Mouse (Mus musculus) megakaryocyte, embryonic 14.5 days (primary cell): Measurements from ENCODE around the gene Arih2. TPM values are rescaled to one million over a fixed set of nuclear protein-coding genes. Genes with fewer than 3 reads are reported as not detected.

Experiments
- H3K27me3 ChIP-seq: replicated peaks from 2 replicates; pipeline ENCODE3; 2012; ENCODE audit warnings: inconsistent platforms
- H3K36me3 ChIP-seq: replicated peaks from 2 replicates; pipeline ENCODE3; 2012; ENCODE audit warnings: low read length, inconsistent platforms, mixed read lengths
- H3K4me1 ChIP-seq: 2 replicates; pipeline ENCODE4 v1.6.1; 2012; ENCODE audit warnings: inconsistent platforms
- H3K4me3 ChIP-seq: replicated peaks from 2 replicates; pipeline ENCODE3; 2012; ENCODE audit warnings: moderate library complexity, mild to moderate bottlenecking, inconsistent platforms
- H3K9me3 ChIP-seq: 2 replicates; pipeline ENCODE4 v1.6.1; 2012; ENCODE audit warnings: inconsistent platforms
- FLI1 ChIP-seq: IDR thresholded peaks from 2 replicates; pipeline ENCODE4 v1.6.1; 2012; ENCODE audit warnings: low read length, inconsistent platforms, mixed read lengths
- GATA1 ChIP-seq: IDR thresholded peaks from 3 replicates; pipeline ENCODE4 v1.6.1; 2012; ENCODE audit warnings: mixed read lengths, low read length, inconsistent platforms, borderline replicate concordance
- polyA plus RNA-seq: library from polyadenylated mRNA; stranded (reverse); fragments of >175 nt; gene quantifications from 2 replicates; pipeline ENCODE4 v1.2.3, GENCODE M21; 2012; ENCODE audit warnings: low replicate concordance; ENCODE audit not compliant: insufficient read depth

The Arih2 gene
- polyA plus RNA-seq, 1 experiment: 103 TPM

GRCm38 (mm10) chr9:108594354-108594753 is 54.8 kb downstream of the Arih2 start:
- H3K4me1 ChIP-seq: peaks cover 34% of the 10 kb centered on the region
- H3K36me3 ChIP-seq: peaks cover 4% of the 10 kb centered on the region
- TF ChIP-seq GATA1 (no peak), FLI1 (no peak)

GRCm38 (mm10) chr9:108591462-108591861 is 57.7 kb downstream of the Arih2 start:
- peaks cover 43% of the 10 kb centered on the region for H3K4me1 ChIP-seq
- TF ChIP-seq FLI1 (no peak), GATA1 (no peak)
- no peaks in the 10 kb centered on the region for H3K9me3 ChIP-seq
- no peaks in the 10 kb centered on the region for H3K27me3 ChIP-seq
- H3K36me3 ChIP-seq: peaks cover 4% of the 10 kb centered on the region
- no peak overlapping the region for H3K4me3 ChIP-seq

More at GRCm38 (mm10) chr9:108594354-108594753, 54.8 kb downstream of the Arih2 start:
- H3K9me3 ChIP-seq: no peaks in the 10 kb centered on the region
- no peak overlapping the region for H3K4me3 ChIP-seq
- H3K27me3 ChIP-seq: peaks cover 7% of the 10 kb centered on the region

- Histone ChIP-seq H3K27me3 (no peaks in the 10 kb centered on the region), H3K9me3 (no peaks in the 10 kb centered on the region), H3K36me3 (peaks cover 4% of the 10 kb centered on the region), H3K4me1 (peaks cover 39% of the 10 kb centered on the region), H3K4me3 (no peak overlapping the region)
- TF ChIP-seq GATA1 (no peak), FLI1 (no peak)
Measured at GRCm38 (mm10) chr9:108589229-108589628, 60.0 kb downstream of the Arih2 start.

DNA sequence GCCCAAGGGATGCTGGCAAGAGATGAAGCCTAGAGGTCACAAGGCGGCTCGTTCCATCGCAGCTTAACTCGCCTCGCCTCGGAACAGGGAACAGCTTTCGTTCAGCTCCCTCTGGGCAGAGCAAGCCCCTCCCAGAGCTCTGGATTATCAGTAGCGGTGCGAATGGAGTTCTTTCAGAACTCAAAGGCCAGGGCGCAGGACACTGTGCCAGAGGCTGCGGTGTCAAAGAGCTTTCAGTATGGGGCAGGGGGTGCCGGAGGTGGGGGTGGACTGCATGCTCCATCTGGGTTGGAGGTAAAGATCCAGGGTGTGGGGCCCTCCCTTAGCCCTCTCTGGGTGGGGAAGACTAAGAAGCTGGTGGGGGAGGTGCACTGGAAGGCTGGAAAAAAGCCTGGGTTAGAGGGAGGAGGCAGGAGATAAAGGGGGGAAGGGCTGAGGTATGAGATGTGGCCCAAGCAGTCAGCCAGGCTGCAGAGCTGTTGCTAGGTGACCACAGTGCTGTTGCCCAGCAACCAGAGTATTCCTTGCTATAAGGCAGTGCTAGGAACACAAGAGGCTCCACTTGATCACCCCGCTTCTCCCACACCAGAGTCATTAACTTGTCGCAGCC is 61.5 kb downstream of the Arih2 start:
- Histone ChIP-seq H3K36me3 (no peaks in the 10 kb centered on the region), H3K4me3 (no peak overlapping the region), H3K27me3 (no peaks in the 10 kb centered on the region), H3K9me3 (no peaks in the 10 kb centered on the region), H3K4me1 (peaks cover 47% of the 10 kb centered on the region)
- TF ChIP-seq FLI1 (no peak), GATA1 (no peak)

GRCm38 (mm10) chr9:108579344-108579690 is 69.9 kb downstream of the Arih2 start:
- Histone ChIP-seq H3K4me1 (peaks cover 75% of the 10 kb centered on the region), H3K27me3 (no peaks in the 10 kb centered on the region), H3K9me3 (no peaks in the 10 kb centered on the region), H3K4me3 (peak overlapping the region; percentile 96), H3K36me3 (peaks cover 26% of the 10 kb centered on the region)
- TF ChIP-seq GATA1 (no peak), FLI1 (no peak)

GRCm38 (mm10) chr9:108578545-108579343 is 70.4 kb downstream of the Arih2 start, which contains the start of gene Wdr6:
Gene Wdr6, minus strand, starts transcription at chr9:108578739.
- TF ChIP-seq GATA1 (no peak), FLI1 (no peak)
- Histone ChIP-seq H3K4me3 (peak within 1 kb of the TSS; percentile 96), H3K36me3 (peaks cover 32% of the 10 kb centered on the region), H3K27me3 (no peaks in the 10 kb centered on the region), H3K9me3 (no peaks in the 10 kb centered on the region), H3K4me1 (peaks cover 78% of the 10 kb centered on the region)

DNA sequence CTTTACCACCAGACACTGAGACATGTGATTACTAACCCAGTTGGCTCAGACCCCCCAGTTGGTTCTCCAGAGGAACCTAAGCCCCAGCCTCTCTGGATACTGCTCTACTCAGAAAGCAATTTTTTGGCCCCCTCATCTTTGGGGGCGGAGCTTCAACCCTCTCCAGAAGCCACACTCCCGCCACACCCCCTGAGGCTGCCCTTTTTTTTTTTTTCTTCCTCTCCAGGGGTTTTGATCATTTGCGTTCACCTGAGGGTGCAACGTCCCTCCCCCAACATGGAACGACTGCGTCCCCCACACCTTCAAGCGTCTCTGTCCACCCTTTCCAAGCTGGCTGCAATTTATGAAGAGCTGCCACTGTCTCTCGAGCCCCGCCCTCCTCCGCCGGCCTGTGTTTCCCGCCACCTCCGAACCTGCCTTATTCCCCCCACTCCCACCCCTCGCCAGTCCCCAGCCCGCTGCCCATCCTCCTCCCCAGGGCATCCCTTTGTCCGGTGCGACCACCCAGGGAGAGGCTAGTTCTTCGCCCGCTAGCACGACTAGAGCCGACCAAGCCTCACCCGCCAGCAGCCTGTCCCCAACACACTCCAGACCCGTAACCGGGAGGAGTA is 71.1 kb downstream of the Arih2 start:
- H3K36me3 ChIP-seq: peaks cover 39% of the 10 kb centered on the region

DNA sequence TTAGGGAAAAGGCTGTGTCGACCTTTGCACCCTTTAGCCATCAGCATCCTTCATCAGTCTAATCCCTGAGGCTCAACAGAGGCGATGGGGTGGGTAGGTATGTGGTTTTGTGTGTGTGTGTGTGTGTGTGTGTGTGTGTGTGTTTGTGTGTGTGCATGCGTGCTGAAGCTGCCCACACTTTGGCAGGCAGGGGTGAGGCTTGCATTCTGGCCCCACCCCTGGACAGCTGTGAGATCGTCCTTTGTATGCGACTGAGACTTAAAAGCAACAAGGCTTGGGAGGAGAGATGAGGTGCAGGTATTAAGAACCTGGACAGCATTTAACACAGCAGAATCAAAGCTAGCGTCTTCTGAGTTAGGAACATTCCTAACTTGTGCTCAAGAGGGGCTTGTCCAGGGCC is 72.2 kb downstream of the Arih2 start:
- no peak for TF ChIP-seq GATA1
- TF ChIP-seq FLI1: no peak
- Histone ChIP-seq H3K4me3 (no peak overlapping the region), H3K36me3 (peaks cover 49% of the 10 kb centered on the region), H3K27me3 (no peaks in the 10 kb centered on the region), H3K4me1 (peaks cover 78% of the 10 kb centered on the region), H3K9me3 (no peaks in the 10 kb centered on the region)

More for the DNA sequence above, 71.1 kb downstream of the Arih2 start:
- Histone ChIP-seq H3K4me3 (peak overlapping the region; percentile 96), H3K27me3 (no peaks in the 10 kb centered on the region), H3K4me1 (peaks cover 78% of the 10 kb centered on the region), H3K9me3 (no peaks in the 10 kb centered on the region)
- TF ChIP-seq GATA1 (no peak), FLI1 (no peak)

DNA sequence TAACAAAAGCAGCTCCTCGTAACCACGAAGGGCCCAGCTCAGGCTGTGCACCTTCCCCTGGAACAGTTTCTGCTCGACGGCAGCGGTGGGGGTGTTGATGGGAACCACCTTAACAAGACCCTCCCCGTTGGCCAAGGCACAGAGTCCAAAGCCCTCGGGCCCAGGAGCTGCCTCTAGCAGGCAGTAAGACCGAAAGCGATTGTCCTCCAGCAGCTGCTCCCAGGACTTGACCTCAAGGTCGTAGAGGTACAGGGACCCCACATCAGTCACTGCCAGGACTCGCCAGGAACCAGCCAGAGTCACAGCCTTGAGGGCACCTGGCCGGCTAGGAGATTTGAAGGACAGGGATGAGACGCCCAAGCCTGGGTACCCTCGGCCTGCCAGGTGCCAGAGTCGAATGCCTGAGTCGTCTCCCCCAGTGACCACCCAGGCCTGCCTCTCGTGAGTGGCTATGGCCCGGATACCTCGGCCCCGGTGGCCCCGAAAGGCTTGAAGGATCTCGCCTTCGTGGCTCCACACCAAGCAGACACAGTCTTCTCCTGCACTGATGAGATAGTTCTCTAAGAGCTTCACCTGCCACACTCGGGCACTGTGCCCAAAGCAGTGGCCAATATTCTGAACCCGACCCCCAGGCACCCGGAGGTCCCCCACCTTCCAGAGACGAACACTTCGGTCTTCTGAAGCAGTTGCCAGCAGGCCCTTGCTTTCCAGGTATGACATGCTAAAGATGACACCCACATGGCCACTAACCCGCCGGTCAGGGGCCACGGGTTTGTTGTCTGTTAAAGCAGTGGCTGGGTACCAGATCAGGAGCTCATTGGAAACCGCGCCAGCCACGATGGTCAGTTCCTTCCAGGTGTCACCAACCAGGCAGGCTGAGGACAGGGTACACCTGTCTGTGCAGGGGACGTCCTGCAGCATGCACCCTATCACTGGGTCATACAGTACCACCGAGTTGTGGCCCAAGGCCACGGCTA is 73.6 kb downstream of the Arih2 start:
- peaks cover 85% of the 10 kb centered on the region for H3K4me1 ChIP-seq
- H3K27me3 ChIP-seq: no peaks in the 10 kb centered on the region
- TF ChIP-seq GATA1 (no peak), FLI1 (no peak)
- H3K9me3 ChIP-seq: no peaks in the 10 kb centered on the region
- H3K4me3 ChIP-seq: peak overlapping the region; percentile 23
- peaks cover 63% of the 10 kb centered on the region for H3K36me3 ChIP-seq
